Mouse (Mus musculus) frontal cortex, postnatal 25 days (tissue): ENCODE results near the gene Myo16.

Experiments used
- DNase-seq, 2 experiments: peaks; one replicate each; pipeline ENCODE4 v3.0.0; 2022; ENCODE audit warnings: low spot score in 2 of 2

Myo16 gene

GRCm38 (mm10) chr8:10175976-10176375, 22.3 kb downstream of the Myo16 start:
- DNase-seq: no peak

- DNase-seq: no peak
Measured at GRCm38 (mm10) chr8:10177131-10177530, 23.4 kb downstream of the Myo16 start.

- no peak for DNase-seq
Measured at GRCm38 (mm10) chr8:10178986-10179385, 25.3 kb downstream of the Myo16 start.

GRCm38 (mm10) chr8:10190607-10191006, 36.9 kb downstream of the Myo16 start:
- no peak for DNase-seq

GRCm38 (mm10) chr8:10198164-10198563, 44.5 kb downstream of the Myo16 start:
- DNase-seq: no peak

GRCm38 (mm10) chr8:10199301-10199700, 45.6 kb downstream of the Myo16 start:
- DNase-seq: no peak

GRCm38 (mm10) chr8:10200042-10200441, 46.3 kb downstream of the Myo16 start:
- DNase-seq: no peak

GRCm38 (mm10) chr8:10215023-10215422, 61.3 kb downstream of the Myo16 start:
- DNase-seq: no peak

GRCm38 (mm10) chr8:10219761-10220276, 66.1 kb downstream of the Myo16 start:
- DNase-seq: no peak

- no peak for DNase-seq
Measured at GRCm38 (mm10) chr8:10222770-10223169, 69.1 kb downstream of the Myo16 start.

- no peak for DNase-seq
Measured at GRCm38 (mm10) chr8:10223528-10224194, 70.0 kb downstream of the Myo16 start.

GRCm38 (mm10) chr8:10224305-10224971, 70.7 kb downstream of the Myo16 start:
- no peak for DNase-seq

GRCm38 (mm10) chr8:10225018-10225417, 71.3 kb downstream of the Myo16 start:
- DNase-seq: no peak

GRCm38 (mm10) chr8:10230746-10231369, 77.1 kb downstream of the Myo16 start:
- DNase-seq: peak in 1 of 2 experiments; percentile 40

- DNase-seq: no peak
Measured at GRCm38 (mm10) chr8:10234516-10234915, 80.8 kb downstream of the Myo16 start.

- no peak for DNase-seq
Measured at GRCm38 (mm10) chr8:10243344-10243743, 89.6 kb downstream of the Myo16 start.

GRCm38 (mm10) chr8:10249156-10249555, 95.4 kb downstream of the Myo16 start:
- DNase-seq: peak in 1 of 2 experiments; percentile 17

GRCm38 (mm10) chr8:10255741-10256140, 102.0 kb downstream of the Myo16 start:
- DNase-seq: no peak

GRCm38 (mm10) chr8:10256563-10256962, 102.9 kb downstream of the Myo16 start:
- no peak for DNase-seq

GRCm38 (mm10) chr8:10270094-10270493, 116.4 kb downstream of the Myo16 start:
- no peak for DNase-seq

GRCm38 (mm10) chr8:10292600-10292999, 138.9 kb downstream of the Myo16 start:
- no peak for DNase-seq

- DNase-seq: no peak
Measured at GRCm38 (mm10) chr8:10300797-10301196, 147.1 kb downstream of the Myo16 start.

- DNase-seq: no peak
Measured at GRCm38 (mm10) chr8:10303061-10303460, 149.3 kb downstream of the Myo16 start.
